Mouse (Mus musculus) T-cell, adult 66 days (primary cell): ENCODE results near the gene Lrrk2. TPM values are rescaled to one million over a fixed set of nuclear protein-coding genes. Genes with fewer than 3 reads are reported as not detected.

Source experiments
- total RNA-seq, 2 experiments: library from RNA; stranded (reverse); gene quantifications; 3 replicates in 1 of 2; 4 replicates in 1 of 2; pipeline ENCODE4 v1.2.4; 2023

The Lrrk2 gene
- total RNA-seq: 1 to 10 TPM; 2.0 to 2.1 TPM

GRCm38 (mm10) chr15:91672645-91673568 is at the start of gene Lrrk2:
TSS of gene Lrrk2 (plus strand) at chr15:91673175.

GRCm38 (mm10) chr15:91837965-91838364 is 165.0 kb downstream of the Lrrk2 start, which contains the start of gene Smgc:
TSS of gene Smgc (plus strand) at chr15:91838265.

Other genes with a start within 250 kb of the Lrrk2 start
- under 1 TPM; 0.30 to 0.35 TPM for gene Slc2a13, start 99.9 kb upstream of the Lrrk2 start, total RNA-seq
- gene Smgc, start 165.1 kb downstream of the Lrrk2 start, total RNA-seq: not detected